Mouse (Mus musculus) limb, embryonic 13.5 days (tissue): ENCODE data around the gene Zmynd10. TPM values are rescaled to one million over a fixed set of nuclear protein-coding genes. Genes with fewer than 3 reads are reported as not detected.

Experiments used
- ATAC-seq: fragments of 200-750 bp; cut with Nextera tagmentation; 2 replicates; pipeline ENCODE4 v1.8.0; 2017; ENCODE audit warnings: low read depth, moderate number of reproducible peaks, moderate TSS enrichment; ENCODE audit not compliant: low FRiP score
- H3K27ac ChIP-seq: fragments of 300-500 bp; sonication (generic); 2 replicates; pipeline ENCODE4 v1.5.1; 2015; ENCODE audit warnings: inconsistent platforms, mild to moderate bottlenecking, moderate library complexity
- H3K27me3 ChIP-seq: fragments of 300-500 bp; sonication (generic); 2 replicates; pipeline ENCODE4 v1.6.1; 2015; ENCODE audit warnings: mild to moderate bottlenecking, inconsistent platforms
- H3K36me3 ChIP-seq: fragments of 300-500 bp; sonication (generic); 2 replicates; pipeline ENCODE4 v1.6.1; 2015; ENCODE audit warnings: inconsistent platforms, mild to moderate bottlenecking, moderate library complexity
- H3K4me1 ChIP-seq: fragments of 300-500 bp; sonication (generic); 2 replicates; pipeline ENCODE4 v1.6.1; 2015; ENCODE audit warnings: inconsistent platforms
- H3K4me2 ChIP-seq: fragments of 300-500 bp; sonication (generic); replicated peaks from 2 replicates; pipeline ENCODE4 v1.6.1; 2015; ENCODE audit warnings: inconsistent platforms, mild to moderate bottlenecking, moderate library complexity
- H3K4me3 ChIP-seq: fragments of 300-500 bp; sonication (generic); 2 replicates; pipeline ENCODE4 v1.5.1; 2015; ENCODE audit warnings: moderate library complexity, mild to moderate bottlenecking, inconsistent platforms
- H3K9ac ChIP-seq: fragments of 300-500 bp; sonication (generic); 2 replicates; pipeline ENCODE4 v1.6.1; 2015; ENCODE audit warnings: mild to moderate bottlenecking, inconsistent platforms
- H3K9me3 ChIP-seq: fragments of 300-500 bp; sonication (generic); 2 replicates; pipeline ENCODE4 v1.6.1; 2016; ENCODE audit warnings: inconsistent platforms
- WGBS: fragments of 180-500 bp; shearing (Covaris S2); methylation state at CpG from one replicate; pipeline ENCODE4 v1.1.7; 2015; 5-methylcytosine and 5-hydroxymethylcytosine counted together
- polyA plus RNA-seq: library from polyadenylated mRNA; unstranded; fragments of >200 nt; fragmentation: Nextera tagmentation; extraction: Ambion mirVana; gene quantifications from 2 replicates; pipeline ENCODE4 v1.2.1, GENCODE M21; 2015

Zmynd10 gene
- polyA plus RNA-seq, 1 experiment from 2014 or later, result 1.7 TPM

- no peak for ATAC-seq
- H3K4me3 ChIP-seq, result peak overlapping the region; percentile 81
- H3K36me3 ChIP-seq, result peaks cover 57% of the 10 kb centered on the region
- no peaks in the 10 kb centered on the region for H3K27me3 ChIP-seq
- no peaks in the 10 kb centered on the region for H3K9me3 ChIP-seq
- peaks cover 12% of the 10 kb centered on the region for H3K4me1 ChIP-seq
- WGBS, result 4% methylated on average over 33 of the region's 33 CpGs
- peak overlapping the region; percentile 91 for H3K4me2 ChIP-seq
- H3K9ac ChIP-seq, result peak overlapping the region; percentile 77
- no peak overlapping the region for H3K27ac ChIP-seq
These were observed 40.9 kb downstream of the Zmynd10 start for GRCm38 (mm10) chr9:107587833-107588639.

DNA sequence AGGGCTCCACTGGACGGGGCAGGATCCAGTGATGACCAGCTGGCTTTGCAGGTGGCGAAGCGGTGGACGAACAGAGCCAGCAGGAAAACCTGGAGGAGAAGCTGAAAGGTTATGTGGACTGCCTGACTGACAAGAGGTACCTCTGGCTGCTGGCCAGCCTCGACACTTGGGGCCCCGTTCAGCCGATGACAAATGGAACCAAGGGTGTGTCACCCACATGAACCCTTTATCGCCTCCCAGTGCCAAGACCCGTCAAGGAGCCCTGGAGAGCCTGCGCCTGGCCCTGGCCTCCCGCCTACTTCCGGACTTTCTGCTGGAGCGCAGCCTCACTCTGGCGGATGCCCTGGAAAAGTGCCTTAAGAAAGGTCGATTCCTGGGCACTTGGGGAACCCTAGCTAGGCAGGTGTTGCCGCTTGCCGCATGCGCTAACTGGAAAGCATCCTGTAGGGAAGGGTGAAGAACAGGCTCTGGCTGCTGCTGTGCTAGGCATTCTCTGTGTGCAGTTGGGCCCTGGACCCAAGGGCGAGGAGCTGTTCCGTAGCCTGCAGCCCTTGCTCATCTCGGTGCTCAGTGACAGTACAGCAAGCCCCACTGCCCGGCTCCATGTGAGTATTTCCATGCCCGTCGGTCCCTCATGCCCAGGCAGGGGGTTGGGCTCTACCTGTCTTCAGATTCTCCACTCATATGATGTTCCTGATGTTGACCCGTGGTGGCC, 43.1 kb downstream of the Zmynd10 start:
- Histone ChIP-seq H3K4me3 (no peak overlapping the region), H3K4me2 (no peak overlapping the region), H3K27me3 (no peaks in the 10 kb centered on the region), H3K36me3 (peaks cover 57% of the 10 kb centered on the region), H3K9ac (no peak overlapping the region), H3K27ac (no peak overlapping the region), H3K4me1 (peaks cover 12% of the 10 kb centered on the region), H3K9me3 (no peaks in the 10 kb centered on the region)
- WGBS, result 90% methylated on average over 25 of the region's 25 CpGs
- ATAC-seq, result no peak

- Histone ChIP-seq H3K9ac (no peak overlapping the region), H3K9me3 (no peaks in the 10 kb centered on the region), H3K4me2 (no peak overlapping the region), H3K27ac (no peak overlapping the region), H3K27me3 (no peaks in the 10 kb centered on the region), H3K4me1 (peaks cover 12% of the 10 kb centered on the region), H3K36me3 (peaks cover 57% of the 10 kb centered on the region), H3K4me3 (no peak overlapping the region)
- no peak for ATAC-seq
- WGBS, result 93% methylated on average over 6 of the region's 6 CpGs
These were observed 43.6 kb downstream of the Zmynd10 start for GRCm38 (mm10) chr9:107590773-107591060.

DNA sequence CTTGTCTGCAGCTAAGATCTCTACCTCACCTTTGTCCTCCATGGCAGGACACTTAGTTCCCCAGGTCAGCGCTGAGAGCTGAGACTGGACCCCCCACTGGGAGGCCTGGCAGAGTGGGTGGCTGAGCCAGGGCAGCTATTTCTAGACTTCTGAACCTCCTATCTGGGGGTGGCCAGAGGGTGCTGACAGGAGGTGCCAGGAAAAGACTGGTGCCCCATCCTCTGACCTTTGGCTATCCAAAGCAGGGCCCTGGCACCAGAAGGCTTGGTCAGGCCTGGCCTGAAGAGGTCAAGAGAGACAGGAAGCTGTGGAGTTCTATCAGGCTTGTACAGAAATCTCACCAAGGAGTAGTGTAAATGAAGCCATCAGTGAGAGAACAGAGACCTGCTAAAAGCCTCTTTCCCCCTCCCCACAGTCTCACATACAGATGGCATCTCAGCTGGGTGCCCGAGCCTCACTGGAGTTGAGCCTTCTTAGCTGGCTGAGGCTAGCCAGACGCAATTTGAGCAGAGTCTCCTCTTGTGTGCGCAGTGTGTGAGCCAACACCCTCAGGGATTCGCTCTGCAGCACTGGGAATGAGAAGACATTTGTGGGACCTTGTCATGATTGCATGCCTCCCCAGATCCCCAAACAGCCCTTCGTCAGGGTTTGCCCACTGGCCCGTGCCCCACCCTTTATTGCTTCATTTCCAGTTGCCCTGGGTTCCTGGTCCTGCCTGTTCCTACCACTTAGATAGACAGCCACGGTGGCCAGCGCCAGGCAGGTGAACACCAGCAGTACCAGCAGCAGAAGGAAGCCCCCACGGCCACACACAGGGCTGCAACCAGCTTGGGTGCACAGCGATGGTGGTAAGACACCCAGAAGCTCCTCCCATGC, 46.2 kb downstream of the Zmynd10 start:
- 80% methylated on average over 11 of the region's 11 CpGs for WGBS
- H3K4me3 ChIP-seq, result no peak overlapping the region
- no peaks in the 10 kb centered on the region for H3K27me3 ChIP-seq
- H3K36me3 ChIP-seq, result peaks cover 60% of the 10 kb centered on the region
- H3K9me3 ChIP-seq, result no peaks in the 10 kb centered on the region
- no peak overlapping the region for H3K9ac ChIP-seq
- H3K27ac ChIP-seq, result no peak overlapping the region
- peaks cover 8% of the 10 kb centered on the region for H3K4me1 ChIP-seq
- no peak for ATAC-seq
- H3K4me2 ChIP-seq, result no peak overlapping the region

- Histone ChIP-seq H3K9ac (no peak overlapping the region), H3K27me3 (no peaks in the 10 kb centered on the region), H3K9me3 (no peaks in the 10 kb centered on the region), H3K36me3 (peaks cover 68% of the 10 kb centered on the region), H3K4me1 (no peaks in the 10 kb centered on the region), H3K27ac (no peak overlapping the region), H3K4me3 (no peak overlapping the region), H3K4me2 (no peak overlapping the region)
- no peak for ATAC-seq
- 74% methylated on average over 8 of the region's 8 CpGs for WGBS
These were observed 47.4 kb downstream of the Zmynd10 start for GRCm38 (mm10) chr9:107594281-107595062.

- ATAC-seq, result no peak
- Histone ChIP-seq H3K4me3 (no peak overlapping the region), H3K4me1 (0 out of 2 replicates have a peak, but pooled peaks cover 2% of the 10 kb centered on the region), H3K9ac (no peak overlapping the region), H3K27ac (no peak overlapping the region), H3K36me3 (peaks cover 44% of the 10 kb centered on the region), H3K9me3 (no peaks in the 10 kb centered on the region), H3K27me3 (0 out of 2 replicates have a peak, but pooled peaks cover 2% of the 10 kb centered on the region), H3K4me2 (no peak overlapping the region)
- 90% methylated on average over 11 of the region's 11 CpGs for WGBS
These were observed 49.8 kb downstream of the Zmynd10 start for GRCm38 (mm10) chr9:107596619-107597569.

DNA sequence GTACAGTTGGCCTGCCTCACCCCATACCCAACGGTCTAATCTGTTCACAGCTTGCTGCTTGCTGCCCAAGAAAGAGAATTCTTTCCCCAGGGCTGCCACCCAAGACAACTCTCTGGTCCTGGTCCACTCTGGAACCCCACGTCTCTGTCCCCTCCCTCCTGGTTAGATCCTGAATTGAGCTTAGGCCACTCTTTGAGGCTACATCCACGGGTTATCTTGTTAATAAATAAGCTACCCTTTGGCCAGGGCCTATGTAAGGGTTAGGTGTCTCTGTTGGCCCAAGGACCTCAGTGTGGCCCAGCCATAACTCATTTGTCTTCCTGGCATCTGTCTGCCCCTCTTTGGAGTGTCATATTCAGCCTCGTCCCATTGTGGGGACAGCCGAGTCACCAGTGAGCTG, 51.3 kb downstream of the Zmynd10 start:
- WGBS, result 80% methylated on average over 5 of the region's 5 CpGs
- 0 out of 2 replicates have a peak, but pooled peaks cover 2% of the 10 kb centered on the region for H3K27me3 ChIP-seq
- H3K4me3 ChIP-seq, result no peak overlapping the region
- no peaks in the 10 kb centered on the region for H3K9me3 ChIP-seq
- no peak for ATAC-seq
- no peak overlapping the region for H3K4me2 ChIP-seq
- H3K36me3 ChIP-seq, result peaks cover 29% of the 10 kb centered on the region
- peaks cover 11% of the 10 kb centered on the region for H3K4me1 ChIP-seq
- H3K27ac ChIP-seq, result no peak overlapping the region
- H3K9ac ChIP-seq, result no peak overlapping the region

GRCm38 (mm10) chr9:107599433-107599832, 52.3 kb downstream of the Zmynd10 start:
- no peak overlapping the region for H3K4me2 ChIP-seq
- peaks cover 18% of the 10 kb centered on the region for H3K36me3 ChIP-seq
- peaks cover 21% of the 10 kb centered on the region for H3K4me1 ChIP-seq
- H3K9ac ChIP-seq, result no peak overlapping the region
- no peaks in the 10 kb centered on the region for H3K9me3 ChIP-seq
- 0 out of 2 replicates have a peak, but pooled peaks cover 2% of the 10 kb centered on the region for H3K27me3 ChIP-seq
- no peak overlapping the region for H3K27ac ChIP-seq
- no peak for ATAC-seq
- WGBS, result 86% methylated on average over 9 of the region's 9 CpGs
- H3K4me3 ChIP-seq, result no peak overlapping the region

DNA sequence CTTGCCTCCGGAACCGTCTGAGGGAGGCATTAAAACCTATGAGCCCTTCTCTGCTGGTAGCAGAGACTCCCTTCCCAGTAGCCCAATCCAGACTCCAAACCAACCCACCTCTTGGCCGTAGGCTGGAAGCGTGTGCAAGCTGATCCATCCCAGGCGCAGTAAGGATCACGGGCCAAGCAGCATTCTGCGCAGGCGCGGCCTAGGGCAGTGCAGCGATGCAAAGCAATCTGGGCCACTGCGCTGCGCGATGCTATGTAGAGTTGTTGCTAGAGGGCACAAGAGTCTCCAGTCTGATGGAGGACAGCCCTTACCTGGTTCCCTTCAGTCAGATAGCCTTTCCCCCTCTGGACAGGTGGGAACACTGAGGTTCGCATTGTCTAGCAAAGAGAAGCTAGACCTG, 52.7 kb downstream of the Zmynd10 start:
- H3K9me3 ChIP-seq, result no peaks in the 10 kb centered on the region
- 0 out of 2 replicates have a peak, but pooled peaks cover 2% of the 10 kb centered on the region for H3K27me3 ChIP-seq
- 63% methylated on average over 14 of the region's 14 CpGs for WGBS
- H3K36me3 ChIP-seq, result peaks cover 14% of the 10 kb centered on the region; the same call in 1 of the 2 replicates
- H3K4me3 ChIP-seq, result no peak overlapping the region
- no peak overlapping the region for H3K4me2 ChIP-seq
- ATAC-seq, result no peak
- no peak overlapping the region for H3K9ac ChIP-seq
- peaks cover 26% of the 10 kb centered on the region for H3K4me1 ChIP-seq
- H3K27ac ChIP-seq, result no peak overlapping the region

- Histone ChIP-seq H3K4me1 (peaks cover 35% of the 10 kb centered on the region), H3K36me3 (peaks cover 13% of the 10 kb centered on the region; the same call in 1 of the 2 replicates), H3K4me2 (no peak overlapping the region), H3K27me3 (0 out of 2 replicates have a peak, but pooled peaks cover 2% of the 10 kb centered on the region), H3K27ac (no peak overlapping the region), H3K9ac (no peak overlapping the region), H3K4me3 (no peak overlapping the region), H3K9me3 (no peaks in the 10 kb centered on the region)
- ATAC-seq, result no peak
- WGBS, result 80% methylated on average over 12 of the region's 12 CpGs
These were observed 53.6 kb downstream of the Zmynd10 start for GRCm38 (mm10) chr9:107600745-107601144.
